Mouse (Mus musculus) gastrocnemius, postnatal 4 days (tissue): ENCODE results near the gene Arnt. TPM values are rescaled to one million over a fixed set of nuclear protein-coding genes. Genes with fewer than 3 reads are reported as not detected.

ENCODE experiments used
- DNase-seq, 2 experiments: peaks; one replicate each; pipeline ENCODE4 v3.0.0; 2021 to 2022; ENCODE audit warnings: low spot score in 2 of 2, mixed read lengths in 2 of 2
- total RNA-seq, 2 experiments: library from RNA; stranded (reverse); gene quantifications; 2 replicates each; pipeline ENCODE4 v1.2.3; 2021

Arnt gene
- total RNA-seq, 2 experiments from 2014 or later: 59.6 to 72.8 TPM

- no peak for DNase-seq
These were observed 16.7 kb downstream of the Arnt start for GRCm38 (mm10) chr3:95450915-95451314.

GRCm38 (mm10) chr3:95456367-95456766 lies 22.2 kb downstream of the Arnt start:
- DNase-seq: no peak

DNA sequence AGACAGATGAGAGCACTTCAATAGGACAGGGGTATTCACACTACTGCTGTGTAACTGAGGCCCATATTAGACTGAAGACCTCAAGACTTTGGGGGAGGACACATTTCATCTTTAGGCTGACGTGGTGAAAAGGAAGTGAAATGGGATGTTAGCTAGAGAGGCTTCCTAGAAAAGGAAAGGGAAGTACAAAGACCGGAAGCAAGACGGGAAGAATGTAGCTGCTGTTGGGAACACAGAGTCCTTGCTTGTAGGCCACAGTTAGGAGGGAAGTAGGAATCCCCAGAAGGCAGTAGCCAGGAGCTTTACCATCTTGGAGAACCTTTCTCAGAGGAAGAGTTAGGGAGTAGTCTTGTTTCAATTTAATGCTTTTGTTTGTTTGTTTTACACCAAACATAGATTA lies 23.6 kb downstream of the Arnt start:
- no peak for DNase-seq

GRCm38 (mm10) chr3:95459381-95459780 lies 25.2 kb downstream of the Arnt start:
- no peak for DNase-seq

DNA sequence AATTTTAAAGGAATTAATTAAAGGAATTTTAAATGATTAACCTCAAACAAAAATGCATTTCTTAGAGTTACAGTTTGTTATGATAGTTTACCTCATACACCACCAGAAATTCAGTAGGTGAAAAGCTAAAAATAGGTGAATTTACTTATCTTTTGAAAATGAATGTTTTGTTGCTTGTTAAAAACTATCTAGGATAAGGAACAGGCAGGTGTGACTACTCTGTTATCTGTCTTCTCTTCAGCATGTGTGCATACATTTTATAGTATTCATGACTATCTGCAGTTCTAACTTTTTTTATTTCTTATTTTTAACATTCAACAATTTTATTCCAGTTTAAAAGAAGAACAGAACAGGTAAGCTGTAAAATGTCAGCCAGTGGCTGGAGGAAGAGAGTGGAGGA lies 29.7 kb downstream of the Arnt start:
- DNase-seq: no peak

DNA sequence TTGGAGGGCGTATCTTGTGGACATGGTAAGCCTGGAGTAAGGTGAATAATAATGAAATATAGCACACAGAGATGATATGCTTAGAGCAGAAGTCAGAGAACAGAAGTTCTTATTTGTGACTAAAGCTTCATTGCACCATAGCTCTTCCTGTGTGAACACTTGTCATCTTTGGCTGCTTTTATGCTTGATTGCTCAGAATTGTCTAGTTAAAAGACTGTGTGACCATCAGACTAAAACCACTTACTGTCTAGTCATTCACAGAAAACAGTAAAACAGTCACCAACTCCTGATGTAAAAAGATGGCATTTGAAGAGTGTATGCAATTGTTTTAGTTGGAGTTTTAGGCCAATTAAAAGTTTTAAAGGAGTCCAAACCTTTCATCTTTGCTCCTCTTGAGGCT lies 44.8 kb downstream of the Arnt start:
- DNase-seq: no peak

DNA sequence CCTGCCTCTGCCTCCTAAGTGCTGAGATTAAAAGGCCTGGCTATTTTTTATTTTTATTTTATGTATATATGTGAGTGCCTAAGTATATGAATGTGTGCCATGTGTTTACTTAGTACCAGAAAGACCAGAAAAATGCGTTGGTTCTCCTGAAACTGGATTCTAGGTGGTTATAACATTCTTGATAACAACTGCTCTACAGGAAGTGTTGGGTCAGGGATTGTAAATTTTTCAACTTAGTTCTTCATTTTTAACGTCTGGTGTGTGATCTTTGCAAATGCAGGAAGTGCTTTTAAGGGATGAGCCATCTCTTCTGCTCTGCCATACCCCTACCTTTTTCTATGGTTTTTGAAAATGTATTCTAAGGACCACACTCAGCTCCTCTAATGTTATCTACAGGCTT lies 52.2 kb downstream of the Arnt start:
- no peak for DNase-seq

- DNase-seq: no peak
These were observed 54.5 kb downstream of the Arnt start for GRCm38 (mm10) chr3:95488679-95489078.

DNA sequence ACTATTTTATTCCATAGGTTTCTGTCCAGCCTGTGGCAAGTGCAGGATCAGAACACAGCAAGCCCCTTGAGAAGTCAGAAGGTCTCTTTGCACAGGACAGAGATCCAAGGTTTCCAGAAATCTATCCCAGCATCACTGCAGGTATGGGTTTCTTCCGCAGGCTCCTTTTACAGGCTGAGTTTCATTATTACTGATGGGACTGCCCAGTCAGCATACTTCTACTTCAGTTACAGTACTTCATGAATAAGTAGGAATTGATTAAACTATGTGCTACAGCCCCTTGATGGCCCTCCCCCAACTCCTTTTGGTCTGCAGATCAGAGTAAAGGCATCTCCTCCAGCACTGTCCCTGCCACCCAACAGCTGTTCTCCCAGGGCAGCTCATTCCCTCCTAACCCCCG lies 56.0 kb downstream of the Arnt start:
- no peak for DNase-seq

DNA sequence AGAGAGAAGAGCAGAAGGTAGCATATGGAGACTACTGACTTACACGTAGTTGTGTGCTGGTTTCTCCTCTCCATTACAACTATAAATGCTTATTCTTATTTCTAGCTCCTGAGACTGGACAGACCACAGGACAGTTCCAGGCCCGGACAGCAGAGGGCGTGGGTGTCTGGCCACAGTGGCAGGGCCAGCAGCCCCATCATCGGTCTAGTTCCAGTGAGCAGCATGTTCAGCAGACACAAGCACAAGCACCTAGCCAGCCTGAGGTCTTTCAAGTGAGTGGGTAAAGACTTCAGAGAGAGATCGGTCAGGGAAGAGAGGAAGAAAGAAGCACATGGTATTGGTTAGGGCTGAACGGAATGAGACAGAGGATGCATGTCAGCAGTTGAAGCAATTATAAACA lies 60.2 kb downstream of the Arnt start:
- DNase-seq: peak; percentile 41 to 58

DNA sequence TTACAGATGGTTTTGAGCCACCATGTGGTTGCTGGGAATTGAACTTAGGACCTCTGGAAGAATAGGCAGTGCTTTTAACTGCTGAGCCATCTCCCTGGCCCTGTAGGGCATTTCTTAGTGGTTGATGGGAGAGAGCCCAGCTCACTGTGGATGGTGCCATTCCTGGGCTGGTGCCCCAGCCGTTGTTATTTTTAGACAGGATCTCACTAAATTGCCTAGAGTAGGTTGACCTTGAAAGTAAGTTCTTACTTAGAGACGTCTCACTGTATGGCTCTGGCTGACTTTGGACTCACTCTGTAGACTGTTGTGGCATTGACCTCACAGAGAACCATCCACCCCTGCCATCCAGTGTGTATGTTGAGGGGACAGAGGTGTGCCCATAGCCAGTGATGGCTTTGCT lies 64.0 kb downstream of the Arnt start:
- no peak for DNase-seq

DNA sequence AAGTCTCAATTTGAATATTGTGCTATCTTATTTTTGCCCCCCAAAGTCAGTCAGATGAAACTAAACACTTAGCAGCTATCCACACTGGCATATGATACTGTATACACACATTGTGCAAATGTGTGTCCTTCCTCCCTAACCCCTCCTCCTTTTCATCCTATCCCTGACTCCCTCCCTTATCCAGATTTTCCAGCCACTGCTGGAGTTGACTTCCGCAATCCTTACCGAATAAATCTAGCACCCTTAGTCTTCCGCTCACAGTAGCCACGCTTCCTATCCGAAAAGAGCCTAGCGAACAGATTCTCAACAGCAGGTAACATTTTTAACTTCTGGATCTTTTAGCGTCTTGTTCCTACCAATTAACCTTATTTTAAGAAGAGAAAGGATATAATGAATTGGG lies 64.8 kb downstream of the Arnt start, which contains the start of gene Ctsk:
Gene Ctsk, plus strand, starts transcription at position 233 of the 400 bp plus-strand sequence.
- DNase-seq: no peak

DNA sequence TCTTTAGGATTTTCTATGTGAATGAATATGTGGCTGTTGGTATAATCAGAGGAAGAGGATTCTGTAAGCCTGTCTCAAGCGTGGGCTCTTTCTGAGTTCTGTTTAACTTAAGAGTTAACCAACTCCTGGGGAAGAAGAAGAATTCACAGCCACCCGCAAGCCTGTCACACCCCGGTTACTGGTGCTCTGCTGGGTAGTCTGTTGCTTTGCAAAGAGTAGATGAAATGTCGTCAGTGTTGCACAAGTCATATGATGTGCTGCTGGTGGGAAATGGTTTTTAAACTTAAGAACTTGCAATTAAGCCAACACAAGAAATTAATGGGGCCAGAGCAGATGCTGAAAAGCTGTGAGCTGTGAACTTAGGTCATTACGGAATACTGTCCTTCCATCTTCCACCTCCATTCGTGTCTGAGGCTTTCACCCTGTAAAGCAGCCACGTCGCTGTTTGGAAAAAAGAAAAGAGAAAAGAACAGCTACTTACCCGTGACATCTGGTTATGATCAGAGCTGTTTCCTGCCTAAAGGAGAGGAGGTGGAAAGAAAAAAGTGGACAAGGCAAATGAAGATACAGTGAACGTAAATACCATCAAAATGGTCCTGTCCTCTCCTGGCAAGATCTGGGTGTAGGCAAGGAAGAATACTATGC lies 65.4 kb downstream of the Arnt start:
- no peak for DNase-seq

- DNase-seq: no peak
These were observed 68.1 kb downstream of the Arnt start for GRCm38 (mm10) chr3:95502312-95502711.

GRCm38 (mm10) chr3:95509348-95509747 lies 75.2 kb downstream of the Arnt start:
- DNase-seq: no peak

- DNase-seq: no peak
These were observed 77.5 kb downstream of the Arnt start for GRCm38 (mm10) chr3:95511611-95512180.

GRCm38 (mm10) chr3:95516614-95517041 lies 82.4 kb downstream of the Arnt start:
- no peak for DNase-seq

GRCm38 (mm10) chr3:95517493-95517898 lies 83.3 kb downstream of the Arnt start:
- peak in 1 of 2 experiments; percentile 61 for DNase-seq

DNA sequence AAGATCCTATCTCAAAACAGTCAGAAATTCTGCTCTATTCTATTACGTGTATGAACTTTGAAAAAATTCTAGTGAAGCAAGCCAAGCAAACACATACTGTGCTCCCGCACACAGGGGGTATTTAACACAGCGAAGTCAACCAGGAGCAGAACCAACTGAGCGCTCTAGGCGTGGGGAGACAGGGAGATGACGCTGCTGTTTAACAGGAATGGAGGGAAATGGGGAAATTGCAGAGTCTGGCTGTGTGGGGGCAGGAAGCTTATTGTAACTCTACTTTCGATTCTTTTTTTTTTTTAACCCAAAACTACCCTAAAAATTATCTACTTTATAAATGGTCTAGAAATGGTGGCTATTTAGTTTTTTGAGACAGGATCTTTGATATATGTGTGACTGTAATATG lies 84.7 kb downstream of the Arnt start:
- DNase-seq: no peak

DNA sequence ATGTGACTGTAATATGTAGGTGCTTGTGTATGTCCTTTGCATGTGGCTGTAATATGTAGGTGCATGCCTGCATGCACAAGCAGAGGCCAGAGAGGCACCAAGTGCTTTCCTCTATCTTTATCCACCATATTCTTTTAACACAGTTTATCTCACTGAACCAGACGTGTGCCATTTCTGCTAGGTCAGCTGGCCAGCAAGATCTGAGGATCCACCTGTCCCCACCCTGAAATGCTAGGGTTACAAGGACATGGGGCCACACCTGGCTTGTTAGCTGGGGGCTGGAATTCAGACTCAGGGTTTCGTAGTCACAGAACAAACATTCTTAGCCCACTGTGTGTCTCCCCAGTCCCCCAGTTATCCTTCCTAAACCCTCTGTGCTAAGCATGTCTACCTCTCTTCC lies 85.1 kb downstream of the Arnt start:
- no peak for DNase-seq

DNA sequence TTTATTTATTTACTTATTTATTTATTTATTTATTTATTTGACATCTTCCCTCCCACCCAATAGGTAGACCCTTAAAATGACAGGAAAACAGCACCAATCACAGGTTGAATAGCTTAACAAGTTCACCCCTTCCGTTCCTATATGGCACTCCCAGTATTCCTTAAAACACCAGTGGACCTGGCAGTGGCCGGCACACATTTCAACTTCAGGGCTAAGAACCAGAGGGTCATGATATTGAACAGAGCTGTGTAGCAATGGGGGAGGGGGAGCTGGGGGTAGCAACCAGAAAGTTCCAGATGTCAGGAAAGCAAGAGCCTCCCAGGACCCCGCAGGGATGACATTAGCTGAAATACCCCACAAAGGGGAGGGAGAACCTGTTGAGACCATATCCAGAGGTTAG lies 85.9 kb downstream of the Arnt start:
- no peak for DNase-seq

DNA sequence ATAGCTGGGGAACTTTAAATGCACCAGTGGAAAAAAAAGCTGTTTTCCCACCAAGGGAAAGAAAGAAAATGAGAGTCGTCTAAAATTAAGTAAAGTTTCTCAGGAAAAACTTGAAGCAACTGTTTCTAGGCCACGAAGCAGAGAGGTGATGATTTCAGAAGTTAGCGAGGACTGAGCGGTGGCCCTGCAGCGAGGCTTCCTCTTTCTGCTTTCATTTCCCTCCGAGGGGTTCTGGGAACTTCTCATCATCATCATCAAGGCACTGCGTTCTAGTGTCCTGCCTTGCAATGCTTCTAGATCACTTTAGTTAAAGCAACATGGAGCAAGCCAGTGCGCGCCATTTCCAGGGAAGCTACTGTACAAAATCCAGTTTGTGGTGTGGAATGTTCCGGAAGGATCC lies 87.0 kb downstream of the Arnt start:
- no peak for DNase-seq

DNA sequence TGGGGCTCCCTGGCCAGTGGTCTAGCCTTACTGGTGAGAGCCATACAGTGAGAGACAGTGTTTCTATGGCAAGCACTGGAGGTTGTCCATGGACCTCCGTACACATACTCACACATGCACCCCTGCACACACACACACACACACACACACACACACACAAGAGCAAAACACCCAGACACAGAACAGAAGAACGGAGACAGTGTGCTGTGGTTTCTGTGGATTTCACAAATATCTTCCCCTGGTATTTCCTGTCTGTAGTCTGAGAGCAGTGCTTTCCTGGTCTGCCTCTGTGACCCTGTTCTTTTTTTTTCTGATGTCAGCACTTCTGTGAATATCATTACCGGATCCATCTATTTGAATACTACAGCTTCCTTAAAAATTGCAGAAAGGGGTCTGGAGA lies 89.5 kb downstream of the Arnt start:
- no peak for DNase-seq
